Mouse (Mus musculus) adrenal gland, adult (tissue): ENCODE measurements around the gene Olfr1167.
"Not testable (repeated sequence)": the region's sequence is repeated elsewhere in the genome, so short reads cannot be mapped to it uniquely, and the experiment has no call there.

ENCODE experiments used
- DNase-seq, 2 experiments: peaks; one replicate each; pipeline ENCODE4 v3.0.0; 2022 to 2023; ENCODE audit warnings: low spot score in 1 of 2; ENCODE audit not compliant: inconsistent age in 2 of 2

Olfr1167 gene

DNA sequence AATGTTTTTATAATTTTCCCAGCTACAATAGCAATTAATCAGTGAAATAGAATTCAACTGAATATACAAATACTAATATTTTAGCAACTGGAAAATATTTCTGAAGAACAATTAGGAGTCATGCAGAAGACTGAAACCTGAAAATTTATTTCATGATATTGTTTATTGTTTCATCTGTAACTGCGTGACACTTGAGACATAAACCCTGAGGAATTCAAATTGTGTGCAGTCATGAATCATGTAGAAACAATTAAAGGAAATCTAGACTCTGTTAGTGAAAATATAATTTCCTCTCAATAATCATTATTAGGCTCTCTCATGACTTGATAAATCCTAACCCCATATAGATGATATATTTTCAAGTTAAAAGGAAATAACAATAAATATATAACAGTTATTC, at the start of gene Olfr1167:
TSS of gene Olfr1167 (minus strand) at position 101 of the 400 bp plus-strand sequence.
- DNase-seq = not testable (repeated sequence)

DNA sequence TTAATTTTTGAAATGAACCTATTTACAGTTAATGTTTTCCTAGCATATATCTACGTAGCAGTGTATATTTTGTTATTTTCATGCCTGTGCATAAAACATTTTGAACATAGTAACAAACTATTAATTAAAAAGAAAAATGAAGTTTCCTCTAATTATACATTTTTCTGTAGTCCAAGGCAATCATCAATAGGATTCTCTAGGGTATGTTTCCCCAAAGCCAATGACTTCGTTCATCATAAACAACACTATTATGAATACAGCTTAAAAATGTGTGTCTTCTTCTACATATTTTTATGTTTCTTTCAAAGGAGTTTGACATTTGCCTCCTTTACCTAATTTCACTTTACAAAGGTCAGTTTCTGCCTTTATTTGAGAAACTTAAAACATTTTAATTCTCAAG, 26.6 kb upstream of the Olfr1167 start, which contains the start of gene Olfr1168:
TSS of gene Olfr1168 (plus strand) at position 301 of the 400 bp plus-strand sequence.
- no peak for DNase-seq

DNA sequence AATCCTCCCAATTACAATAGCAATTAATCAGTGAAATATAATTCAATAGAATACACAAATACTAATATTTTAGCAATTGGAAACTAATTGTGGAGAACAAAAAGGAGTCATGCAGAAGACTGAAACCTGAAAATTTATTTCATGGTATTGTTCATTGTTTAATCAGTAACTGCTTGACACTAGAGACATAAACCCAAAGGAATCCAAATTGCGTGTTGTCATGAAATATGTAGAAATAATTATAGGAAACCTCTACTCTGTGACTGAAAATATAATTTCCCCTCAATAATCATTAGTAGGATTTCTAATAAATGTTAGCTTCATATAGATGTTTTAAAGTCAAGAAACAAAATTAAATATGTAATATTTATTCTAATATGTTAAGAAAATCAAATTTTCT, 26.8 kb downstream of the Olfr1167 start, which contains the start of gene Olfr1166:
TSS of gene Olfr1166 (minus strand) at position 101 of the 400 bp plus-strand sequence.
- no peak for DNase-seq
